Mouse (Mus musculus) thymus, postnatal 0 days (tissue): ENCODE measurements around the gene Cog3. TPM values are rescaled to one million over a fixed set of nuclear protein-coding genes. Genes with fewer than 3 reads are reported as not detected.

Experiments
- DNase-seq: peaks from one replicate; pipeline ENCODE4 v3.0.0-alpha.2; 2015; ENCODE audit warnings: low spot score
- polyA plus RNA-seq: library from polyadenylated mRNA; unstranded; fragments of >200 nt; fragmentation: Nextera tagmentation; extraction: Ambion mirVana; gene quantifications from 2 replicates; pipeline ENCODE4 v1.2.1, GENCODE M21; 2015

Cog3 gene
- polyA plus RNA-seq, 1 experiment from 2014 or later: 17.6 TPM

DNA sequence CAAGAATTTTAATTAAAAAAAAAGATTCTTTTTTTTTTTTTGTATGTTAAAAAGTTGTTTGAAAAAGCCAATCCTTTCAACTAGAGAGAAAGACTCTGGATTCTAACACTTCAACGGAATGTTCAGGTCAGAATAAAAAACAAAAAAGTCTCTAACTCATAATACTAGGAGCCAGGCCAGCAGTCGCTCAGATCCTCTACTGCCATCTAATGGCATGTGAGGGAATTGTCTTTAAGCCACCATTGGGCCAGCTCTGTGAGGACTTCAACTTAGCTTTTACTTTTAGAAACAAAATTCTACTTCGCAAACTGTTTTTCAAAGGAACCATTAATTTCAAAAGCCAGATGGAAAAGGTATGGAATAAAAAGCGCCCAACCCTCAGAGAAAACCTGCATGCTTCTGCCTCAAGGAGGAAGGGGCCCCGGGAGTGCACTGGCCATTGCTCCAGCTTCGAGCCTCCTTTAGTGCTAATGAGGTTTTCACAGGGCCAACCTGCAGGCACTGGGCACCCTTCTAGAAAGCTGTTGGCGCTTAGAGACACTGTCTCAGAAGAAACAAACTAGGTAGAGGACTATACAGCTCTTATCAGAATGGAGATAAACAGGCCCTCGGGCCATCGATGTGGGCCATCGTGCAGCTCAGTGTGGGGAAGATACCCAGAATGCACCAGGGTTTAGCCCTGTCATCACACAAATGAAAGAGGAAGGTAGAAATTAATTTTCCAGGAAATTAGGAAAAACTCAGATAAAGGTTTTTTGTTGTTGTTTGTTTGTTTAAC is 6.9 kb upstream of the Cog3 start:
- peak; percentile 58 for DNase-seq

- DNase-seq: no peak
Observed at GRCm38 (mm10) chr14:75758401-75758800, 4.1 kb upstream of the Cog3 start.

DNA sequence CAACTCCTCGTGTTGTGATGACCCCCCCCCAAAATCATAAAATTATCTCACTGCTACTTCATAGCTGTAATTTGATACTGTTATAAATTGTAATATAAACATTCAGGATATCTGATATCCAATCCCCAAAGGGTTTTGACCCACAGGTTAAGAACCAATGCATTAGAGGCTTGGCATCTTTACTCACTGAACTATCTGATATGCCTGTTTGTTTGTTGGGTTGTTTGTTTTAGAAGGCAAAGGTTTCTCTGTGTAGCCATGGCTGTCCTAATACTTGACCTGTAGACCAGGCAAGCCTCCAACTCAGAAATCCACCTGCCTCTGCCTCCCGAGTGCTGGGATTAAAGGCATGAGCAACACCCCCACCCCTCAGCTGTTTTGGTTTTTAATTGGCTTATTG is 3.5 kb upstream of the Cog3 start:
- DNase-seq: no peak

- no peak for DNase-seq
Observed at GRCm38 (mm10) chr14:75756971-75757370, 2.7 kb upstream of the Cog3 start.

GRCm38 (mm10) chr14:75753206-75753605 is 1.1 kb downstream of the Cog3 start:
- DNase-seq: no peak

- no peak for DNase-seq
Observed at GRCm38 (mm10) chr14:75751040-75751439, 3.3 kb downstream of the Cog3 start.

- DNase-seq: no peak
Observed at GRCm38 (mm10) chr14:75749123-75749522, 5.2 kb downstream of the Cog3 start.

DNA sequence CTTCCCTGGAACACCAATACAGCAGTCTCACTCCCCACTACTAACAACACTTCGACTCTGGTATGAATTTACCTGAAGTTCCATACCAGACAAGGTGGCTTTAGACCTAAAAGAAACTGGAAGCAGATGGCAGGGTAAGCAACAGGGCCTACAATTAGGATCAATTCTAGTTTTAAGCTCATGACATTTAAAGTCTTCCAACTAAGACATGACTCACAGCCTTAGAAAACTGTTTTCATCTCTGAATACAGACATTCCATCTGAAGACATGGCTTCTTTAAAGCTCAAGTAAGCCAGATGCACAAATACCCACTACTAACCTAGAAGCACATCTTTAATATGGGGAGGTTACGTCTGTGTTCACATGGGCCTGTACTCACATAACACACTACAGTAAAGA is 6.4 kb downstream of the Cog3 start:
- DNase-seq: no peak

DNA sequence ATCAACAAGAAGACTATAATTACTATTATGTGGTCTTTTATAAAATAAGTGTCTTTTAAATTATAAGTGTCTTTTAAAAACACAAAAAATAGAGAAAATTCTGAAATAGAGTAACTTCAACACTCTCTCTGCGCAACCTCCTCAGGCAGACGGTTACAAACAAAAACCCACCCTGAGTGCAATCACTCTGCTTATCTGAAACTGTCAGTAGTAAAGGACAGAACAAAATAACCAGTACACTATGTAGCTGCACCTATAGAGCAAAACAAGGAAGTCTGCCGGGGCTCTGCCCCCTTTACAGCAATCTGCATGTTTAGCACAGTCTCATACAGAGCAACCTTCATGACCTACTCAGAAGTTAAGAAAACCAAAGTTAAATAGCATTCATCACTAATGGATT is 12.4 kb downstream of the Cog3 start:
- DNase-seq: no peak

DNA sequence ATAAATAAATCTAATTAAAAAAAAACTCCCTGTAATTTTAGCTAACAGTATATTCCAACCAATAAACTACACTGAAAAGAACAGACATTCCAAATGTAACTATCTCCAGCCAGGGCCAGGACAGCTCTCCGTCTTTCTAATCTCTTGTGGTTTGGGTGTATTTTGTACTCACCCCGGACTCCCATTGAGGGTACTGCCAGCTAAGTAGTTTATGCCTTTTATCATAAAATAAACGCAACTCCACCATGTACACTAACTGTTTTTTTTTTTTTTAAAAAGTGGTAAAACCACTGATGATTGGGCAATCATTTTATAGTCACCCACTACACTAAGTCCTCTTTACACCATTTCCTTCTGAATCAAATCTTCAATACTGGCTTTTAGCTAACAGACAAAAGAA is 18.7 kb downstream of the Cog3 start:
- DNase-seq: no peak

DNA sequence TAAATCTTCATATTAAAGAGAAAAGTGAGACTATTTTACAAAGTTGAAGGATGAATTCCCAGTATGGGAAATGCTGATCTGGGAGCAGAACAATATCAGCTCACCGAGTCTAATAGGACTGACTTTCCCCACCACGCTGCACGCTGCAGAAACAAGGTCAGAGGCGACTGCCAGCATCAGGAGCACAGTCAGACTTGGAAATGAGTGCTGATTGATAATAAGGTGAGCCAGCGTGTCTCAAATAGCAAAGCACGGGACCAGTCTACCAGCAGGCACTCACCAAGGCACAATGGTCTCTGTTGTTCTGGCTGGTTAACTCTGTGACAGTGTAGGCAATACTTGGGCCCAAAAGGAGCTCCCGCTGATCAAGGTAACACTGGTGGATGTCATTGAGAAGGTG is 21.7 kb downstream of the Cog3 start:
- DNase-seq: no peak

- no peak for DNase-seq
Observed at GRCm38 (mm10) chr14:75731361-75731760, 23.0 kb downstream of the Cog3 start.

DNA sequence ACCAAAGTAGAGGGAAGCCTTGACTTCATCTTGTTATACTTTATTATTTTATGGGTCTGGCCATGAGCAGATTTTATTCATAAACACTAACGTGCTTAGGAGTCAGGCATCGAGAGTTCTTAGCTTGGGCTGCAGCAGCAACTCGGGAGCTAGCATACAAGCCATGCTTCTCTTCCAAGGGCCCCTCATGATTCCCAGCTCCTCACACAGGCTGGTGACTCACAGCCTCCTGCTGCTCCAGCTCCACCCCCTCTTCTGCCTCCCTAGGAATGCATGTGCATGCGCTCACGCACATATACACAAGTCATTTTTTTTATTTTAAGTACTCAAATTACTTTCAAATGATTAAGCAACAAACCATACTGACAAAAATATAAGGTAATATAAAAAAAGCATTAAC is 26.2 kb downstream of the Cog3 start:
- no peak for DNase-seq

DNA sequence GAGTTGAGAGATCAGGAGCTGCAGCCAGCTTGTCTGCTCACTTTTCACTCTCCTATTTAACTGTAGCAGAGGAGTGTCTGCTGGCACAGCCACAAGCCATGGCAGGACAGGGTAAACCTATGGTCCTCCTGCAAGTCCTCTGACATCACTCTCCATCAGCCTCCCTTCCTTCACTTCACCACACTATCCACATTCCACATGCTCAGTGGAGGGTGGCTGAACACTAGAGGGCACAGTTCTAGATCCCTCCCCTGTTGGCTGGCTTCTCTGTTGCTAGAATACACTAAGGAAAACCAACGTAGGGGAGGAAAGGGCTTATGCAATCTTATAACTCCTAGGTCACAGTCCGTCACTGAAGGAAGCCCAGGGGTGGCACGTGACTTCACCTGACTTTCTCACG is 27.3 kb downstream of the Cog3 start:
- no peak for DNase-seq

DNA sequence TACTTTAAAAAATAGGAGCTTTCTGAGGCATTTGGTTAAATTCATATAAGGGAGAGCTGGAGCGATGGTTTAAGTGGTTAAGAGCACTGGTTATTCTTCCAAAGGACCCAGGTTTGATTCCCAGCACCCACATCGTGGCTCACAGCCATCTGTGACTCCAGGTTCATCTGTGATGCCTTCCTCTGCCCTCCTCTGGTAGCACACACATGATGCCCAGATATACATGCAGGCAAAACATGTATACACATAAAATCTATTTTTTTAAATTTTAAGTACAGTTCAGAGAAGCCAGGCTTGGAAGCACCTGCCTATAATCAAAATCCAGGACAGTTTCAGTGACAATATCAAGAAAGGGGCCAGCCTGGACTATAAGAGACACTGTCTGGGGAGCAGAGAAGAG is 31.5 kb downstream of the Cog3 start:
- no peak for DNase-seq

- DNase-seq: peak; percentile 80
Observed at GRCm38 (mm10) chr14:75721977-75722563, 32.2 kb downstream of the Cog3 start.

DNA sequence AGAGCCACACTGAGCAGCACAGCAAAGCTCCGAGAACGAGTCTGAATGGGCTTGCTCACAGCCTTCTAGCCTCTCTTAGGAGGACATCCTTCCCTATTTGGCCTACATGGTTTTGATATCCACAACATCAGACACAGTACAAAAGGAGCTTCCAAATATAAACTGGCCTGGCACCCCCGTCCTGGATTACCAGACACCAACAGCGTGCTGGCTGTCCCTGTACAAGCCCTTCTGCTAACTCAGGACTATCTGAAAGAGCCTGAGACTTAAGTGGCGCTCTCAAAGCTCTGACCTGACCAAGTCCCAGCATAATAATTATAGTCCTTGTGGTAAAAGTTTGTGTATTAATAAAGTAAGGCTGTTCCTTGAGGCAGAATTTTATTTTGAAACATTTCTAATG is 34.2 kb downstream of the Cog3 start:
- DNase-seq: no peak

DNA sequence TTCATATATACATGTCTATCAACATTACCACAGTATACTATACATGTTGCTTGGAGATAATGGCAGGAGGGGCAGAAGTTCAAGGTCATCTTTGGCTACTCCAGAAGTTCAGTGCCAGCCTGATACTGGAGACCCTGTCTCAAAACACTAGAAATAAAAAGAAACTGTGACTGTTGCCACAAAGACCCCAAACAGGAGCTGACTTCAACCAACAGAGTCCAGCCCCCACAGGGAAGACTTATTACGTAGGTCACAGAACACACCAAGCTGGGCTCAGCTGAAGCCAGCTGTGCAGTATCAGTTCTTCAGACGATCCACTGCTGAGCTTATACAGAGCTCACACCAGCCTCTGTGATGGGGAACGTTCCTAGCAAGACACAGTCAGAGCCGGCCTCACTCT is 37.9 kb downstream of the Cog3 start:
- DNase-seq: no peak

GRCm38 (mm10) chr14:75713661-75714060 is 40.7 kb downstream of the Cog3 start:
- DNase-seq: no peak

DNA sequence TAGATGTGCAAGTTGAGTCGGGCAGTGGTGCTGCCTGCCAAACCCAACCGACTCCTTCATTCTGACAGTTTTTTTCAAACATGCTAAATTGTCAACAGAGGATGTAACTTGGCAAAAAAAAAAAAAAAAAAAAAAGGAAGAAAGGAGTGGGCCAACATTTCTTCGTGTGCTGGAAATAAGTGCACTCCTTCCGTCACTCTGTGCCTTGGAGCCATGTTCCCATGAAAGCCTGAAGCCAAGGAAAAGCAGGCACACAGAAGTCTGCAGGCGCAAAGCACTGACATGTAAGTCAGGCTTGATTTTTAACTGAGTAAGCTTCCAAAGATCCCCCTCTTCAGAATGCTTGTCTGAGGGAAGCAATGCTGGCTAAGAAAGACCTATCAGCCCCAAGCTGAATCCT is 41.6 kb downstream of the Cog3 start:
- no peak for DNase-seq

GRCm38 (mm10) chr14:75711731-75712130 is 42.6 kb downstream of the Cog3 start:
- DNase-seq: no peak

- DNase-seq: no peak
Observed at GRCm38 (mm10) chr14:75708986-75709385, 45.3 kb downstream of the Cog3 start.

DNA sequence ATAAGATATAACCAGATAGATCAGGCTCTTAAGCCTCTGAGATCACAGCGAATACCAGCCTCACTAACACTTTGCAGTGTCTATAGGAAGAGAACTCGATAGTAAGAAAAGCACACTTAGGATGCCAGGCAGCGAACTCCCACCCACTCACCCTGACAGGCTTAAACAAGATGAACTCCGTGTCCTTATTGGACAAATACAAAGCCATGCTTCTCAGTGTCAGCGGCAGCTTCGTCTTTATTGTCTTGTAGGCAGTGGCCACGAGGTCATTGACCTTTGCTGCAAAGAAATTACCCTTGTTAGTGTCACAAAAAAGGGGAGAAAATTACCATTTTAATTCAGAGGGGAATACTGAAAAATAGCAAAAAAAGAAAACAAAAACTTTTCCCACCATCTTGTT is 46.5 kb downstream of the Cog3 start:
- DNase-seq: no peak
